Mouse (Mus musculus): Measurements from ENCODE around the gene Fahd2a. TPM values are rescaled to one million over a fixed set of nuclear protein-coding genes. Genes with fewer than 3 reads are reported as not detected.

Fahd2a gene
- polyA plus RNA-seq (2012; rRNA removed) = 9.2 and 9.7 TPM in 2 replicates

DNA sequence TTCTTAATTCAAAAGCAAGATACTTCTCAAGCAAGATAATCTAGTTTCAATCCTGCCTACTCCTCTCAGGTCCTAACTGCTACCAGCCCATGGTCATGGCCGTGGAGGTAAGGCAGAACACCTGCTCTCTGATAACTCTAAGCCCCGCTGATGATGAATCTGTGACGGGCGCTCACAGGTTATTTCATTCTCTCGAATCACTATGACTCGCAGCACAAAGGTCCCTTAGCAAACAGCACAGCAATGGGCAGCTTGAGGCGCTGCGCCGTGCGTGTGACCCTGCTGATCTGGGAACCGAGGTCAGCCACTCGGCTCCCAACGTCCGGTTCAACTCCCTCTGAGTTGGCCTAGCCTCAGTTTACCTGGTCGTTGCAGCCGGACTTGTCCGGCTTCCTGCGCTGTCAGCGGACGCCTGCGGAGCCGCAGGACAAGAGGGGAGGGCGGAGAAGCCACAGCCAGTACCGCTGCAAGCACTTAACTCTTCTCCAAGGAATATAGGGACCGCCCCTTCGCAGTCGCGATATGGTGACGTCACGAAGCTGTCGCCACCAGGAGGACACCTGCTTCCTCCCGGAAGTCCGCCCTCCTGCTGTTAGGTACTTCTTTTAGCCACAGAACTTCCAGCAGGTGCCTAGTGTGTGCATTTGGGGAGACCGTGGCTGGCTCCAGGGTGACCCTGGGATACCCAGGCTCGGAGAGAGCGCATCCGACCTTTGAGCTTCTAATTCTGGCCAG is at the start of gene Fahd2a:
Gene Fahd2a (minus strand): TSS at position 511 of the 735 bp plus-strand sequence.

DNA sequence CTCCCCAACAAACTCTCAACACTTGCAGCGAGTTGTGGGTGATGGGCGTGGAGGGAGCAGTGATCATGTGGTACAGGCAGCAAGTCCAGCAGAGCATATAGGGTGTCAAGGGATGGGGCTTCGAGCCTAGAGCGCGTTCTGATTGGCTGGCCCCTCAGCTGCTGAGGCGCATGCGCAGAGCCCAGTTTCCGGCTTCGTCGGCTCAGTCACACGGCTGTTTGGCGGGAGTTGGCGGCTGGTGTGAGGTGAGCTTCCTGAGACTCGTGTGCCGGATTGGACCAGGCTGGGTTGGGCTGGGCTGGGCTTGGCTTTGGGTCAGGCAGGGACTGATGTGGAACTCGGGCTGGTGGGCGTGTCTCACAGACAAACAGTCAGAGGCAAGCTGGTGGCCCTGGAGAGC is 19.4 kb downstream of the Fahd2a start, which contains the start of gene Gpat2:
Gene Gpat2 (plus strand): TSS at position 223 of the 400 bp plus-strand sequence.

Other genes starting within 250 kb of the Fahd2a start
- gene 1810024B03Rik, start 236.3 kb downstream of the Fahd2a start, polyA plus RNA-seq (2012; rRNA removed) = 0.61 and 0.70 TPM in 2 replicates
- 20.5 and 21.5 TPM in 2 replicates for gene Snrnp200, start 236.2 kb downstream of the Fahd2a start, polyA plus RNA-seq (2012; rRNA removed)
- gene Ciao1, start 196.7 kb downstream of the Fahd2a start, polyA plus RNA-seq (2012; rRNA removed) = 32.3 and 35.5 TPM in 2 replicates
- gene Tmem127, start 196.7 kb downstream of the Fahd2a start, polyA plus RNA-seq (2012; rRNA removed) = 9.6 and 9.9 TPM in 2 replicates
- gene Stard7, start 174.3 kb downstream of the Fahd2a start, polyA plus RNA-seq (2012; rRNA removed) = 31.9 and 35.9 TPM in 2 replicates
- 3.8 and 4.8 TPM in 2 replicates for gene Dusp2, start 108.4 kb downstream of the Fahd2a start, polyA plus RNA-seq (2012; rRNA removed)
- gene Astl, start 105.9 kb downstream of the Fahd2a start, polyA plus RNA-seq (2012; rRNA removed) = not detected in 2 replicates
- 3.1 and 3.7 TPM in 2 replicates for gene Adra2b, start 81.4 kb downstream of the Fahd2a start, polyA plus RNA-seq (2012; rRNA removed)
- gene Gpat2, start 19.4 kb downstream of the Fahd2a start, polyA plus RNA-seq (2012; rRNA removed) = 0.60 and 0.61 TPM in 2 replicates
- 0.50 and 0.65 TPM in 2 replicates for gene Kcnip3, start 77.5 kb upstream of the Fahd2a start, polyA plus RNA-seq (2012; rRNA removed)
- not detected in 2 replicates for gene Prom2, start 96.9 kb upstream of the Fahd2a start, polyA plus RNA-seq (2012; rRNA removed)
- 2.0 and 2.1 TPM in 2 replicates for gene Zfp661, start 142.5 kb upstream of the Fahd2a start, polyA plus RNA-seq (2012; rRNA removed)
- gene Mrps5, start 142.7 kb upstream of the Fahd2a start, polyA plus RNA-seq (2012; rRNA removed) = 47.2 and 49.9 TPM in 2 replicates
- gene Mal, start 212.1 kb upstream of the Fahd2a start, polyA plus RNA-seq (2012; rRNA removed) = 0.03 and 0.10 TPM in 2 replicates

All from liver, embryonic 18 days (tissue).